Mouse (Mus musculus): ENCODE data around the gene Acss2. TPM values are rescaled to one million over a fixed set of nuclear protein-coding genes. Genes with fewer than 3 reads are reported as not detected.
A peak's percentile ranks its signal among the peaks of the same experiment; 100 is the strongest.

Gene Acss2
- polyA plus RNA-seq, 1 experiment from 2014 or later, result 20.8 TPM

- WGBS, result 2% methylated on average over 23 of the region's 23 CpGs
- H3K9me3 ChIP-seq (replicated peaks; ENCODE audit: low read length), result no peaks in the 10 kb centered on the region
- H3K4me3 ChIP-seq (replicated peaks; ENCODE audit: low read depth, low read length), result peak overlapping the region; percentile 24; the same call in 1 of the 2 replicates
- ATAC-seq (replicated peaks; ENCODE audit: low FRiP score, low read depth), result no peak
- TF ChIP-seq CTCF (IDR thresholded peaks at IDR 0.05; ENCODE audit: low read depth), result peak; percentile 45
- peak overlapping the region; percentile 41 for H3K9ac ChIP-seq (ENCODE audit: low read depth, low read length)
- no peaks in the 10 kb centered on the region for H3K36me3 ChIP-seq (ENCODE audit: insufficient read depth, low read length)
- DNase-seq (ENCODE audit: low spot score), result peak; percentile 55
- H3K27ac ChIP-seq, result no peak overlapping the region
- no peaks in the 10 kb centered on the region for H3K4me1 ChIP-seq (replicated peaks; ENCODE audit: insufficient read depth, low read length)
- peak overlapping the region; percentile 59 for H3K4me2 ChIP-seq (ENCODE audit: low read length)
- no peaks in the 10 kb centered on the region for H3K27me3 ChIP-seq (ENCODE audit: insufficient read depth, low read length)
These were observed 3.1 kb upstream of the Acss2 start for GRCm38 (mm10) chr2:155514666-155515065.

- H3K9me3 ChIP-seq (replicated peaks; ENCODE audit: low read length), result no peaks in the 10 kb centered on the region
- no peak overlapping the region for H3K4me3 ChIP-seq (replicated peaks; ENCODE audit: low read depth, low read length)
- no peak overlapping the region for H3K27ac ChIP-seq
- no peak for ATAC-seq (replicated peaks; ENCODE audit: low FRiP score, low read depth)
- WGBS, result 16% methylated on average over 1 of the region's 1 CpGs
- peak; percentile 99 for TF ChIP-seq CTCF (IDR thresholded peaks at IDR 0.05; ENCODE audit: low read depth)
- H3K36me3 ChIP-seq (ENCODE audit: insufficient read depth, low read length), result no peaks in the 10 kb centered on the region
- H3K9ac ChIP-seq (ENCODE audit: low read depth, low read length), result no peak overlapping the region
- H3K4me1 ChIP-seq (replicated peaks; ENCODE audit: insufficient read depth, low read length), result no peaks in the 10 kb centered on the region
- H3K27me3 ChIP-seq (ENCODE audit: insufficient read depth, low read length), result no peaks in the 10 kb centered on the region
- H3K4me2 ChIP-seq (ENCODE audit: low read length), result no peak overlapping the region
- peak; percentile 91 for DNase-seq (ENCODE audit: low spot score)
These were observed 1.8 kb upstream of the Acss2 start for GRCm38 (mm10) chr2:155515941-155516340.

- Histone ChIP-seq H3K27me3 (ENCODE audit: insufficient read depth, low read length) (no peaks in the 10 kb centered on the region), H3K27ac (no peak overlapping the region), H3K4me3 (replicated peaks; ENCODE audit: low read depth, low read length) (peak overlapping the region; percentile 77), H3K4me2 (ENCODE audit: low read length) (peak overlapping the region; percentile 71), H3K4me1 (replicated peaks; ENCODE audit: insufficient read depth, low read length) (no peaks in the 10 kb centered on the region), H3K36me3 (ENCODE audit: insufficient read depth, low read length) (no peaks in the 10 kb centered on the region), H3K9me3 (replicated peaks; ENCODE audit: low read length) (no peaks in the 10 kb centered on the region), H3K9ac (ENCODE audit: low read depth, low read length) (peak overlapping the region; percentile 74)
- no peak for TF ChIP-seq CTCF (IDR thresholded peaks at IDR 0.05; ENCODE audit: low read depth)
- no peak for DNase-seq (ENCODE audit: low spot score)
- no peak for ATAC-seq (replicated peaks; ENCODE audit: low FRiP score, low read depth)
- WGBS, result 23% methylated on average over 18 of the region's 18 CpGs
These were observed 953 bp downstream of the Acss2 start for GRCm38 (mm10) chr2:155518531-155519270.

- no peak for ATAC-seq (replicated peaks; ENCODE audit: low FRiP score, low read depth)
- H3K9me3 ChIP-seq (replicated peaks; ENCODE audit: low read length), result no peaks in the 10 kb centered on the region
- no peak overlapping the region for H3K4me3 ChIP-seq (replicated peaks; ENCODE audit: low read depth, low read length)
- no peak for DNase-seq (ENCODE audit: low spot score)
- H3K4me2 ChIP-seq (ENCODE audit: low read length), result no peak overlapping the region
- H3K36me3 ChIP-seq (ENCODE audit: insufficient read depth, low read length), result no peaks in the 10 kb centered on the region
- H3K27me3 ChIP-seq (ENCODE audit: insufficient read depth, low read length), result no peaks in the 10 kb centered on the region
- WGBS, result 61% methylated on average over 5 of the region's 5 CpGs
- H3K4me1 ChIP-seq (replicated peaks; ENCODE audit: insufficient read depth, low read length), result no peaks in the 10 kb centered on the region
- no peak overlapping the region for H3K27ac ChIP-seq
- no peak overlapping the region for H3K9ac ChIP-seq (ENCODE audit: low read depth, low read length)
- no peak for TF ChIP-seq CTCF (IDR thresholded peaks at IDR 0.05; ENCODE audit: low read depth)
These were observed 6.0 kb downstream of the Acss2 start for GRCm38 (mm10) chr2:155523706-155524105.

GRCm38 (mm10) chr2:155524378-155524777 lies 6.6 kb downstream of the Acss2 start:
- no peaks in the 10 kb centered on the region for H3K27me3 ChIP-seq (ENCODE audit: insufficient read depth, low read length)
- no peak overlapping the region for H3K4me3 ChIP-seq (replicated peaks; ENCODE audit: low read depth, low read length)
- H3K4me1 ChIP-seq (replicated peaks; ENCODE audit: insufficient read depth, low read length), result no peaks in the 10 kb centered on the region
- no peaks in the 10 kb centered on the region for H3K9me3 ChIP-seq (replicated peaks; ENCODE audit: low read length)
- H3K4me2 ChIP-seq (ENCODE audit: low read length), result no peak overlapping the region
- no peak overlapping the region for H3K9ac ChIP-seq (ENCODE audit: low read depth, low read length)
- no peak for TF ChIP-seq CTCF (IDR thresholded peaks at IDR 0.05; ENCODE audit: low read depth)
- H3K27ac ChIP-seq, result no peak overlapping the region
- WGBS, result 46% methylated on average over 1 of the region's 1 CpGs
- no peaks in the 10 kb centered on the region for H3K36me3 ChIP-seq (ENCODE audit: insufficient read depth, low read length)
- no peak for ATAC-seq (replicated peaks; ENCODE audit: low FRiP score, low read depth)
- no peak for DNase-seq (ENCODE audit: low spot score)

GRCm38 (mm10) chr2:155527367-155527766 lies 9.6 kb downstream of the Acss2 start:
- DNase-seq (ENCODE audit: low spot score) (no peak), ATAC-seq (replicated peaks; ENCODE audit: low FRiP score, low read depth) (no peak)
- Histone ChIP-seq H3K27ac (no peak overlapping the region), H3K27me3 (ENCODE audit: insufficient read depth, low read length) (no peaks in the 10 kb centered on the region), H3K9me3 (replicated peaks; ENCODE audit: low read length) (no peaks in the 10 kb centered on the region), H3K4me1 (replicated peaks; ENCODE audit: insufficient read depth, low read length) (no peaks in the 10 kb centered on the region), H3K36me3 (ENCODE audit: insufficient read depth, low read length) (no peaks in the 10 kb centered on the region), H3K4me3 (replicated peaks; ENCODE audit: low read depth, low read length) (no peak overlapping the region), H3K4me2 (ENCODE audit: low read length) (no peak overlapping the region), H3K9ac (ENCODE audit: low read depth, low read length) (no peak overlapping the region)
- TF ChIP-seq CTCF (IDR thresholded peaks at IDR 0.05; ENCODE audit: low read depth), result no peak
- WGBS, result 79% methylated on average over 5 of the region's 5 CpGs

- H3K27ac ChIP-seq, result no peak overlapping the region
- ATAC-seq (replicated peaks; ENCODE audit: low FRiP score, low read depth) (no peak), DNase-seq (ENCODE audit: low spot score) (no peak)
- no peaks in the 10 kb centered on the region for H3K27me3 ChIP-seq (ENCODE audit: insufficient read depth, low read length)
- no peaks in the 10 kb centered on the region for H3K4me1 ChIP-seq (replicated peaks; ENCODE audit: insufficient read depth, low read length)
- no peak overlapping the region for H3K4me2 ChIP-seq (ENCODE audit: low read length)
- no peak for TF ChIP-seq CTCF (IDR thresholded peaks at IDR 0.05; ENCODE audit: low read depth)
- no peak overlapping the region for H3K4me3 ChIP-seq (replicated peaks; ENCODE audit: low read depth, low read length)
- no peak overlapping the region for H3K9ac ChIP-seq (ENCODE audit: low read depth, low read length)
- H3K36me3 ChIP-seq (ENCODE audit: insufficient read depth, low read length), result no peaks in the 10 kb centered on the region
- no peaks in the 10 kb centered on the region for H3K9me3 ChIP-seq (replicated peaks; ENCODE audit: low read length)
These were observed 18.5 kb downstream of the Acss2 start for GRCm38 (mm10) chr2:155536292-155536691.

All from kidney, postnatal 0 days (tissue).